Mouse (Mus musculus) T-helper 17 cell (primary cell): ENCODE results near the gene Lrrc9.

Source experiments
- in situ Hi-C, 2 experiments: fragments of 300-600 bp; cut with MboI, MseI; formaldehyde crosslinking; loops; 1 replicate in 1 of 2; 2 replicates in 1 of 2; pipeline ENCODE4 v1.15.1; 2025; ENCODE audit warnings: high pct_unique_total_duplicates in 2 of 2

Lrrc9 gene

DNA sequence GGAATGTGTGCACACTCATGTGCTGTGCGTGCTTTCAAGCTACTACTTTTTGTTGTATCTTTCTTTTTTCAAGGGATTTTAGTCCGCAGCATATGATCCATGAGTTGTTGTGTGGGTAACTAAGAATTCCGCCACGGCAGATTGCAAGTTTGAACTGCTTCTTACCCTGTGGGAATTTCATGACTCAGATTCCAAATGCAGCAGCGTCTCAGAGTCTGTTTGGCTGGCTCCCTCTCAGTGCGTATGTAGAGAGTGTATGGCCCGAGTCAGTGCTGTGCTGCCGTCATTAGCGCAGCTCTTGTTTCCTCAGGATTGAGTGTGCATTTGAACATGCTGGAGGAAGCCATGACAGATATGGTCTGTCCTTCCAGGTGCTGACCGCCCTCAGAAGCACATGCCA, 96.9 kb downstream of the Lrrc9 start:
- in situ Hi-C loops = loop anchor here (10.0 kb wide), 2 partner anchors 454 to 1564 kb away; partner anchors contain the start of genes Jkamp (in 1 of the 2), L3hypdh (in 1 of the 2) and Psma3 (in 1 of the 2)

- in situ Hi-C loops = loop anchor here in 1 of 2 experiments (5.0 kb wide), 1 partner anchor 938 kb away; no protein-coding TSS in a partner anchor
Observed at GRCm38 (mm10) chr12:72554347-72554746, 112.7 kb downstream of the Lrrc9 start.

DNA sequence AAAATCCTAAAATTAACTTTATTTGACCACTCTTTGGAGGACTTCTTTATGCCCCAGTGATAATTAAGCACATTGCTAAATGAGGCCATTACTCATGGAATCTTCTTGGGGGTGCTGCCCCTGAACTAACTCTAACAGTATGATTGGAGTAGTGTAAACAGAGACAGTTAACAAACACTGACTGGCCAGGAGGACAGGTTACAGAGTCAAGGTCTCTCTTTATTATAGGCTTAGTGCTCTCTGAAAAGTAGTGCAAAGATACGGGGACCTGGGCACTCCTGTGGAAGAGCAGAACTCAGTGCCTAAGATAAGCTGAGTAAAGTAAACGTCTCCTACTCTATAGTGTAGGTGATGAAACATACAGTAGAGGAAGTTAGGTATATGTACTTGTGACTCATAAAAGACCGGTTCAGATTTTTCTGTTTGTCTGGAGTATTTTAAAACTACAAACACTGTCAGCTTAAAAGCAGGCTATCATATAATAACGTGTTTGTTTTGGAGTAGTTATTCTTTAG, 122.7 kb downstream of the Lrrc9 start:
- in situ Hi-C loops = no loop called here
